Mouse (Mus musculus): ENCODE measurements around the gene Dnm2. TPM values are rescaled to one million over a fixed set of nuclear protein-coding genes. Genes with fewer than 3 reads are reported as not detected.

The Dnm2 gene
- polyA plus RNA-seq, 1 experiment from 2014 or later, result 79.7 TPM

DNA sequence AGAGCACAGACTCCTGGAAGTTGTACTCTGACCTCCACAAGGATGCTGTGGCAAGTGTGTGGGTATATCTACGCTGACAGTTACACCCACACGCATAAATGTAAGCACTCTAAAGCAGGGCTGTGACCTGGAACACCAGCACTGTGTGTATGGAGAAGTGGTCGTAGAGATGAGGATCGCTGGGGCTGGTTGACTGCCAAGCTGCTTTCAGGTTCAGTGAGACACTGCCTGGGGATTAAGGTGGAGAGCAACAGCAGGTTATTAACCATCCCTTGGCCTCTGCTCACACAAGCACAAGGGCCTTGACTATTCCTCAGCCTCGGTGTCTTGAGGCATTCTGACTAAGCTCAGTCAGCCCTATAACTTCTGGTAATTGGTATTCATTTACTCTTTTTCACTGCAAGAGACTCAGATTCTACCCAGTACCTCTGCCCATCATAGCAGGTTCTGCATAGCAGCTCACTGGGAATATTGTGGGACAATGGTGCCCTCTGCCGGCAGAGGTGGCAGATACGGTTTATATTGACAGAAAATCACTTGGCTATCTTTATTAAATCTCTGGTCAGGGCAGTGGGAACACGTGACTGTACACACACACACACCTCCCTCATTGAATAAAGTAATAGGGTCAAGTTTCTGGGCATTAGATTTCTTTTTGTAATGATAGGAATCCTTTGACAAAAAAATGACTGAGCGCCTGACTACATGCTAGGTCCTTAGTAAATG, 15.0 kb upstream of the Dnm2 start:
- Histone ChIP-seq H3K9me3 (replicated peaks) (no peaks in the 10 kb centered on the region), H3K4me1 (peaks cover 11% of the 10 kb centered on the region), H3K27ac (no peak overlapping the region), H3K4me3 (no peak overlapping the region), H3K36me3 (peaks cover 39% of the 10 kb centered on the region), H3K27me3 (ENCODE audit: low read depth, poor library complexity, severe bottlenecking) (no peaks in the 10 kb centered on the region)
- 33% methylated on average over 9 of the region's 9 CpGs for WGBS
- DNase-seq (ENCODE audit: low spot score), result peak; percentile 87

DNA sequence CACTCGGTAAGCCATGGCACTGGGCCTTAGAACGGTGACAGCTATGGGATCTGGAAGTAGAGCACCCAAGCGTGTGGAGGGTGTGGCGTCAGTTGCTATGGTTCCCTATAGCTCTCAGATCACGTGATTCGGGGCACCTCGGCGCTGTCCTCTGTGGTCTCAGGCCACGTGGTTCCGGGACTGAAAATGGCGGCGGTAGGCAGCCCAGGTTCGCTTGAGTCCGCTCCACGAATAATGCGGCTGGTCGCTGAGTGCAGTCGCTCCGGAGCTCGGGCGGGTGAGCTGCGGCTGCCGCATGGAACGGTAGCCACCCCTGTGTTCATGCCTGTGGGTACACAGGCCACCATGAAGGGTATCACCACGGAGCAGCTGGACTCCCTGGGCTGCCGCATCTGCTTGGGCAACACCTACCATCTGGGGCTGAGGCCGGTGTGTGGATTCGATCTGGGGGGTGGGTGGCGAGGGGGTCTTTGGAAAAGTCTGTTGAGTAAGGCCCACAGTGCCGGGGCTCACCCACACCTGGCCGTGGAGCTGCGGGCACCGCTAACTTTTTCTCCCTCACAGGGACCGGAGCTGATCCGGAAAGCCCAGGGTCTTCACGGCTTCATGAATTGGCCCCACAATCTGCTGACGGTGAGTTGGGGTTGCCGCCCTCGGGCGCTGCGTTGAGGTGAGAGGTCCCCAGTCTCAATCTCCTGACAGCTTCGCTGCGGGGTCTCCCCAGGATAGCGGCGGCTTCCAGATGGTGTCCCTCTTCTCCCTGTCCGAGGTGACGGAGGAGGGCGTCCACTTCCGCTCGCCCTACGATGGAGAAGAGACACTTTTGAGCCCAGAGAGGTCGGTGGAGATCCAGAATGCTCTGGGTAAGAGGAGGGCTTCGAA, 12.8 kb upstream of the Dnm2 start, which contains the start of gene Qtrt1:
Qtrt1 (plus strand) TSS at position 169 of the 882 bp plus-strand sequence.
- H3K27ac ChIP-seq, result peak within 1 kb of the TSS; percentile 84
- peaks cover 11% of the 10 kb centered on the region for H3K4me1 ChIP-seq
- no peaks in the 10 kb centered on the region for H3K27me3 ChIP-seq (ENCODE audit: low read depth, poor library complexity, severe bottlenecking)
- 3% methylated on average over 53 of the region's 53 CpGs for WGBS
- peaks cover 36% of the 10 kb centered on the region for H3K36me3 ChIP-seq
- peak; percentile 89 for DNase-seq (ENCODE audit: low spot score)
- H3K4me3 ChIP-seq, result peak within 1 kb of the TSS; percentile 69
- H3K9me3 ChIP-seq (replicated peaks), result no peaks in the 10 kb centered on the region

DNA sequence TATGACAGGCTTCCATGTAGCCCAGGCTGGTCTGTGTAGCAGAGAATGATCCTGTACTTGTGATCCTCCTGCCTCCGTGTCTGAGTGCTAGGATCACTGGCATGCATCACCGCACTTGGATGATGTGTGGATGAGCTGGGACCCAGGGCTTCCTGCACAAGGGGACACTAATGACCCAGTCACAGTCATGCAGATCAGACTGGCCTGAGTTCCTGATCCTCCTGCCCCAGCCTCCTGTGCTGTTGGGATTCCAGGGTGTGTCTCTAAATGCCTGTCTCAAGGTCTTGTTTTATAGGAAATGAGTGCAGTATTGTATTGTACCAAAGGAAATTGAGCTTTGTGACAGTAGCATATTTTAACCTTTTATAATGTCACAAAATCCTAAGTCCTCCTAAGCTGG, 6.8 kb upstream of the Dnm2 start:
- Histone ChIP-seq H3K36me3 (peaks cover 83% of the 10 kb centered on the region), H3K27ac (no peak overlapping the region), H3K27me3 (ENCODE audit: low read depth, poor library complexity, severe bottlenecking) (no peaks in the 10 kb centered on the region), H3K9me3 (replicated peaks) (no peaks in the 10 kb centered on the region), H3K4me1 (no peaks in the 10 kb centered on the region), H3K4me3 (no peak overlapping the region)
- WGBS, result 100% methylated on average over 2 of the region's 2 CpGs
- no peak for DNase-seq (ENCODE audit: low spot score)

DNA sequence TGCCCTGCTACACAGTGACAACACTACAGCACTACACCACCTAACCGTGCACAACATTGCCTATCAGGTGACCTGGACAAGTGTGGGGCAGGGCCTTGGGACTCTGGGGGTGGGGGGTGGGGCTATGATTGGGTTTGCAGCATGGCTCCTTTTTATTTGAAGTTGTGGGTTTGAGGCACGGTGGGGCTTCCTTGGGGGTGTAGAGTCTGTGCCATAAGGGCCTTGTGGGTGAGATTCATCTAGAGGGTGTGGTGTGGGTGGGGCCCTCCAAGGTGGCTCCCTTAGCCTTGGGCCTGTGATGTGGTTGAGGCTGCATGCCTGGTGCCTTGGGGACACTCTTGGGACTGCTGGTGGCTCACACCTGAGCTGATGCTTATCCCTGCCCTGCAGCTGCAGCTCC, 5.1 kb upstream of the Dnm2 start:
- no peak for DNase-seq (ENCODE audit: low spot score)
- no peaks in the 10 kb centered on the region for H3K27me3 ChIP-seq (ENCODE audit: low read depth, poor library complexity, severe bottlenecking)
- no peaks in the 10 kb centered on the region for H3K9me3 ChIP-seq (replicated peaks)
- peaks cover 72% of the 10 kb centered on the region for H3K36me3 ChIP-seq
- no peak overlapping the region for H3K4me3 ChIP-seq
- H3K4me1 ChIP-seq, result no peaks in the 10 kb centered on the region
- no peak overlapping the region for H3K27ac ChIP-seq
- 96% methylated on average over 2 of the region's 2 CpGs for WGBS

DNA sequence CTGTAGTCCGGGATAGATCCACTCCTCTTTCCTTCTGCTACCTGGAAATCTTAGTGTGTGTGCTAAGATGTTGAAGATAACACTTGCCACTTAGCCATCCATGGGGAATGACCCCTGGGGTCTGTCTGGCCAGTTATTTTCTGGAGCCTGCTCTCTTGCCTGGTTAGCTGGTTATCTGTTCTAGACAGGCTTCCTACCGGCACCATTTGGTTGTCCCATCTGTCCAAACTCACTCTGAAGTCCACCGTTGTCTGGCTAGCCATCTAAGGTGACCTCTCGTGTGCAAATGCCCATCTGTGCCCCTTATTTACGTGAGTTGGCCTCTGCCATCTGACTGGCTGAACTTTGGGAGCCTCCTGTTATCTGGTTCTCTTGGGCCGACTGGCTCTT, 843 bp downstream of the Dnm2 start:
- no peaks in the 10 kb centered on the region for H3K27me3 ChIP-seq (ENCODE audit: low read depth, poor library complexity, severe bottlenecking)
- peak overlapping the region; percentile 84 for H3K4me3 ChIP-seq
- no peak for DNase-seq (ENCODE audit: low spot score)
- no peaks in the 10 kb centered on the region for H3K9me3 ChIP-seq (replicated peaks)
- H3K4me1 ChIP-seq, result peaks cover 20% of the 10 kb centered on the region
- WGBS, result 13% methylated on average over 6 of the region's 6 CpGs
- H3K36me3 ChIP-seq, result peaks cover 19% of the 10 kb centered on the region
- H3K27ac ChIP-seq, result peak overlapping the region; percentile 83

DNA sequence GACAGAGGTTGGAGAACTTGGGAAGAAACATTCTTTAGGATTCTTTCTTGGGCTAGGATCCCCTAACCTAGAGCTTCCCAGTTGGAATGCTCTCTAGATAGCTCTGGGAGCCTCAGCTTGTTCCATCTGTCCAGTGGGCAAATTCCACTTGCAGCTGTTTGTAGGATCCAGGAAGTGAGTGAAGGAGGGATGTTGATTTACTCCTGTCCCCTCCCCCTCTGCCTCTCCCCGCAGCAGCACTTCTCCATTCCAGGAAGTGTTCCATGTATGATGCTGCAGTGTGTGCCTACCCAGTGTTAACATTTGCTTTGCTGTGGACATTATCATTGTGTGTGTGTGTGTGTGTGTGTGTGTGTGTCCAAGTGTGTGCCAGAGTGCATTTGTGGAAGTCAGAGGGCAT, 1.3 kb downstream of the Dnm2 start:
- no peaks in the 10 kb centered on the region for H3K27me3 ChIP-seq (ENCODE audit: low read depth, poor library complexity, severe bottlenecking)
- H3K9me3 ChIP-seq (replicated peaks), result no peaks in the 10 kb centered on the region
- H3K27ac ChIP-seq, result peak overlapping the region; percentile 83; the same call in 1 of the 2 replicates
- H3K36me3 ChIP-seq, result peaks cover 14% of the 10 kb centered on the region
- DNase-seq (ENCODE audit: low spot score), result no peak
- peak overlapping the region; percentile 84 for H3K4me3 ChIP-seq
- 18% methylated on average over 1 of the region's 1 CpGs for WGBS
- peaks cover 25% of the 10 kb centered on the region for H3K4me1 ChIP-seq

DNA sequence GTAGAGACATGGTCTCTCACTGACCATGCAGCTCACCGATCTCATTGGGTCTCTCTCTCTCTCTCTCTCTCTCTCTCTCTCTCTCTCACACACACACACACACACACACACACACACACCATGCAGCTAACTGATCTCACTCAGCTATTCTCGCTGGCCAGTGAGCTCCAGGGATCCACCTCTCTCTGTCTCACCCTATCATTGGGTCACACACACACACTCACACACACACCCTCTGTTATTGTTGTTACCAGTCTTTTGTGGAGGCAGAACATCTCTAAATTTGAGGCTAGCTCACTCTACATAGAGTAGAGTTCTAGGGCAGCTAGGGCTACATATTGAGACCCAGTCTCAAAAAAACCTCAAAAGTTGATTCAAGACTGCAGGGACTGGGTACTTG, 1.8 kb downstream of the Dnm2 start:
- Histone ChIP-seq H3K27ac (no peak overlapping the region), H3K4me3 (peak overlapping the region; percentile 84; the same call in 1 of the 2 replicates), H3K9me3 (replicated peaks) (no peaks in the 10 kb centered on the region), H3K4me1 (peaks cover 26% of the 10 kb centered on the region), H3K27me3 (ENCODE audit: low read depth, poor library complexity, severe bottlenecking) (no peaks in the 10 kb centered on the region), H3K36me3 (peaks cover 9% of the 10 kb centered on the region)
- WGBS, result 79% methylated on average over 2 of the region's 2 CpGs
- DNase-seq (ENCODE audit: low spot score), result no peak

DNA sequence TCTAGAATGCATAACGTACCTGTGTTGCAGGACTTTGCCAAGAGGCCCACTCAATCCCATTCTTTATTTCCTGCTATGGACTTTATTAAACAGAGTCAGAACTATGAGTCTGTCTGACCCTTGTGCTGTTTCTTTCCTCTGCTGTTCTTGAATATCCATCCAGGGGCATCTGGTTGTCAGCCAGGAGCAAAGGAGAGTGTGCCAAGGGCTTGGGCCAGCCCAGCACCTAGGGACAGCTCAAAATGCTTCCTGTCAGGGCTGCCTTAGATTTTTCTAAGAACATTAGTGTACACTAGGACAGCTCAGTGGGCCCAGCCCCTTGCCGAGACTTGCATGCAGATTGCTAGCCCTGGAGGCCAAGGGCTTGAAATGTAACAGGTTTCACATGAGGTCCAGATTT, 3.1 kb downstream of the Dnm2 start:
- 94% methylated on average over 2 of the region's 2 CpGs for WGBS
- Histone ChIP-seq H3K4me3 (no peak overlapping the region), H3K27ac (no peak overlapping the region), H3K4me1 (peaks cover 26% of the 10 kb centered on the region), H3K27me3 (ENCODE audit: low read depth, poor library complexity, severe bottlenecking) (no peaks in the 10 kb centered on the region), H3K9me3 (replicated peaks) (no peaks in the 10 kb centered on the region), H3K36me3 (peaks cover under 1% of the 10 kb centered on the region; the same call in 1 of the 2 replicates)
- no peak for DNase-seq (ENCODE audit: low spot score)

DNA sequence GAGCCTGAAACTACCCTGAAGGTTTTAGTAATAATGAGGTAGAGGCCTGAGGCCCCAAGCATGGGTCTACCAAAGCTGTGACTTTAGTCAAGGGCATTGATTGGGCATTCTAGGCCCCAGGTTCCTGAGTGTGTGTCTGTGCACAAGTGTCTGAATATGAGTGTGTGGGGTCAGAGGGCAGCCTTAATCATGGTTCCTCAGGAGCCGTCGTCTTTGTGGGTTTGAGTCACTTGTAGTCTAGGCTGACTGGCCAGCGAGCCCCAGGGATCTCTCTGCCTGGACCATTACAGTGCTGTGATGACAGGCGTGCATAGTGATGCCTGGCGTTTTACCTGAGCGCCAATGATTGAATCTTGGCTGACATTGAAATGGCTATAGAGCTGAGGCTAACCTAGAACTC, 3.5 kb downstream of the Dnm2 start:
- no peaks in the 10 kb centered on the region for H3K9me3 ChIP-seq (replicated peaks)
- H3K4me3 ChIP-seq, result no peak overlapping the region
- DNase-seq (ENCODE audit: low spot score), result no peak
- no peak overlapping the region for H3K27ac ChIP-seq
- H3K27me3 ChIP-seq (ENCODE audit: low read depth, poor library complexity, severe bottlenecking), result no peaks in the 10 kb centered on the region
- WGBS, result 88% methylated on average over 6 of the region's 6 CpGs
- peaks cover 26% of the 10 kb centered on the region for H3K4me1 ChIP-seq
- H3K36me3 ChIP-seq, result no peaks in the 10 kb centered on the region

DNA sequence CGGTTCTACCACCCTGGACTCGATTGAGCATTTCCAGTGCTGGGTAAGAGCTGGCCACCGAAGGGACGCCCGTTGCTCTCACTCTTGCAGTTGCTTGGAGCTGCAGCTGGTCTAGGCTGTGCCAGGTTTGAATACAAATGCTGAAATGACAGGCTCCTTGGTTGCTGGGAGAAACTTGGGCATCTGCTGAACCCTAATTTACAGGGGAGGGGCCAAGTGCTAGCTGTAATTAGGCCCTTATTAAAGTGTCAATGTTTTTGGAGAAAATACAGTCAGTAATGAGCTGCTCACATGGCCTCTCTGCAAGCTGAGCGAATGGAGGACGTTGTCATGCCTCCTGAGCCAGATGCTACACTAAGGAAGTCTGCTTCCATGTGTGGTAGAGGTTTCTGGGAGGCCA, 6.0 kb downstream of the Dnm2 start:
- no peak for DNase-seq (ENCODE audit: low spot score)
- Histone ChIP-seq H3K9me3 (replicated peaks) (no peaks in the 10 kb centered on the region), H3K4me3 (no peak overlapping the region), H3K27ac (no peak overlapping the region), H3K36me3 (no peaks in the 10 kb centered on the region), H3K4me1 (peaks cover 23% of the 10 kb centered on the region), H3K27me3 (ENCODE audit: low read depth, poor library complexity, severe bottlenecking) (no peaks in the 10 kb centered on the region)
- 84% methylated on average over 7 of the region's 7 CpGs for WGBS

DNA sequence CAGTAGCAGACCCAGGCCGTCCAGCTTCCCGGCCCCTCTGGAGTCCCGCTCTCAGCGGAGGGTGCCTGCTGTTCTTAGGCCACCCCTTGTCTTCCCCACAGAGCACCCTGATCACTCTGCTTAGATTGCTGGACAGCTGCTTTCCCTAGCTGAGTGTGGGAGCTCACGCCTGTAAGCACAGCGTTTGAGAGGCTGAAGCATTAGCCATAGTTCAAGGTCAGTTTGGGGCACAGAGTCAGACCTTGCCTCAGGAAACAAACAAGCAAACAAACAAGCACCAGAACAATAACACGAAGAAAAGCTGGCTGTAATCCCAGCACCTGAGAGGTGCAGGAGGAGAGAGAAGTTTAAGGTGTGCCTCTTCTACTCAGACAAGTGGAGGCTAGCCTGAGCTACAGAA, 7.4 kb downstream of the Dnm2 start:
- Histone ChIP-seq H3K27ac (no peak overlapping the region), H3K36me3 (no peaks in the 10 kb centered on the region), H3K27me3 (ENCODE audit: low read depth, poor library complexity, severe bottlenecking) (no peaks in the 10 kb centered on the region), H3K4me3 (no peak overlapping the region), H3K9me3 (replicated peaks) (no peaks in the 10 kb centered on the region), H3K4me1 (peaks cover 12% of the 10 kb centered on the region; the same call in 1 of the 2 replicates)
- no peak for DNase-seq (ENCODE audit: low spot score)
- WGBS, result 84% methylated on average over 7 of the region's 7 CpGs

DNA sequence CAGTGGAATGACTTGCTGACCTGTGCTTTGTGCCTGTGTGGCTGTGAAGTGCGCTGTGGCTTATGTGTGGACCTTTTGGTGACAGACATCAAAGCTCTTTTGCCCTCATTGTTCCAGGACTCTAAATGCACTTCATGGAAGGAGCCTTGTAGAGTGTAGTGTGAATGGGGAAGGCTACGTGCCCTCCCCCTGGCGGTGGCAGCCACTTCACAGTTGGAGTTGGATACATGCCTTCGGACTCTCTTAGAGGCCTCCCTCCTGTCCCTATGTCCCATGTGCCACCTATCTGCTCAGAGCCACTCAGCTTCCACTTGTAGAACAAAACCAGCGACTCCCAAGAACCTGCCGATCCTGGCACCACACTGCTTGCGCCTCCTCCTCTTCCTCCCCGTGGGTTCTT, 9.1 kb downstream of the Dnm2 start:
- H3K4me1 ChIP-seq, result peaks cover 7% of the 10 kb centered on the region
- no peaks in the 10 kb centered on the region for H3K9me3 ChIP-seq (replicated peaks)
- H3K36me3 ChIP-seq, result no peaks in the 10 kb centered on the region
- no peak overlapping the region for H3K27ac ChIP-seq
- no peaks in the 10 kb centered on the region for H3K27me3 ChIP-seq (ENCODE audit: low read depth, poor library complexity, severe bottlenecking)
- DNase-seq (ENCODE audit: low spot score), result no peak
- H3K4me3 ChIP-seq, result no peak overlapping the region
- 92% methylated on average over 8 of the region's 8 CpGs for WGBS

DNA sequence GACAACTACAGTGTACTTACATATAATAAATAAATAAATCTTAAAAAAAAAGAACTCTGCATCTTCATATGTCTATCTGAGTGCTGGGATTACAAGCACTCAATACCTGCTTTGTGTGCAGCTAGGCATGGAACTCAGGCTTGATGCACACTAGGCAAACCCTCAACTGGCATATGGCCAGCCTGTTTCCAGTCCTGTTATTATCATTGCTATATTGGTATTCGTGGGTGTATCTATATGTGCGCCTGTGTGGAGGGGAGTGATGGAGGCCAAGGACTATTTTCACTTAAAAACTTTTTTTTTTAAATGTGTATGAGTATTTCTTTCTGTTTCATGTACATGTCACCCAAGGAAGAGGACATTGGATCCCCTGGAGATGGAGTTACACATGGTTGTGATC, 9.7 kb downstream of the Dnm2 start:
- no peaks in the 10 kb centered on the region for H3K9me3 ChIP-seq (replicated peaks)
- 93% methylated on average over 2 of the region's 2 CpGs for WGBS
- no peaks in the 10 kb centered on the region for H3K36me3 ChIP-seq
- no peaks in the 10 kb centered on the region for H3K27me3 ChIP-seq (ENCODE audit: low read depth, poor library complexity, severe bottlenecking)
- H3K4me3 ChIP-seq, result no peak overlapping the region
- DNase-seq (ENCODE audit: low spot score), result no peak
- H3K4me1 ChIP-seq, result peaks cover 7% of the 10 kb centered on the region
- no peak overlapping the region for H3K27ac ChIP-seq

All from limb, embryonic 10.5 days (tissue).